Mouse (Mus musculus) liver, adult 2 months (tissue): Measurements from ENCODE around the gene Fam102b. TPM values are rescaled to one million over a fixed set of nuclear protein-coding genes. Genes with fewer than 3 reads are reported as not detected.

Source experiments
- DNase-seq: peaks from one replicate; pipeline ENCODE4 v3.0.0-alpha.2; 2011; ENCODE audit warnings: low read depth, low spot score; ENCODE audit errors: extremely low read depth
- H3K27ac ChIP-seq: fragments of 200-500 bp; replicated peaks from 2 replicates; pipeline ENCODE4 v1.5.1; 2012; ENCODE audit warnings: low read depth, mild to moderate bottlenecking, control low read depth, inconsistent platforms, low read length; ENCODE audit not compliant: insufficient read depth
- H3K27me3 ChIP-seq: fragments of 200-500 bp; 2 replicates; pipeline ENCODE4 v1.6.1; 2012; ENCODE audit warnings: mild to moderate bottlenecking, moderate library complexity, low read length, inconsistent platforms; ENCODE audit not compliant: control insufficient read depth, insufficient read depth
- H3K36me3 ChIP-seq: fragments of 200-500 bp; 2 replicates; pipeline ENCODE4 v1.6.1; 2012; ENCODE audit warnings: low read length, inconsistent platforms; ENCODE audit not compliant: control insufficient read depth, insufficient read depth
- H3K4me1 ChIP-seq: fragments of 200-500 bp; 2 replicates; pipeline ENCODE4 v1.6.1; 2011; ENCODE audit warnings: low read length; ENCODE audit not compliant: control insufficient read depth, insufficient read depth
- H3K4me3 ChIP-seq: fragments of 200-500 bp; 2 replicates; pipeline ENCODE4 v1.5.1; 2011; ENCODE audit warnings: low read depth, mild to moderate bottlenecking, control low read depth, low read length, moderate library complexity; ENCODE audit not compliant: insufficient read depth
- H3K79me2 ChIP-seq: fragments of 200-500 bp; 2 replicates; pipeline ENCODE4 v1.6.1; 2012; ENCODE audit warnings: inconsistent platforms, mild to moderate bottlenecking, low read length, moderate library complexity; ENCODE audit not compliant: control insufficient read depth, insufficient read depth
- H3K9ac ChIP-seq: fragments of 200-500 bp; 2 replicates; pipeline ENCODE4 v1.6.1; 2012; ENCODE audit warnings: low read depth, mild to moderate bottlenecking, control low read depth, inconsistent platforms, low read length
- CTCF ChIP-seq: fragments of 200-500 bp; IDR thresholded peaks from 2 replicates; pipeline ENCODE4 v1.5.1; 2011; ENCODE audit warnings: low read depth, low read length, control low read depth
- POLR2A ChIP-seq: fragments of 200-500 bp; IDR thresholded peaks from 2 replicates; pipeline ENCODE4 v1.6.1; 2011; ENCODE audit warnings: low read length, control low read depth; ENCODE audit not compliant: insufficient read depth; ENCODE audit errors: extremely low read depth
- WGBS: fragments of 180-500 bp; shearing (Covaris S2); methylation state at CpG from one replicate; pipeline ENCODE4 v1.1.7; 2018; 5-methylcytosine and 5-hydroxymethylcytosine counted together
- polyA plus RNA-seq: library from polyadenylated mRNA; depleted of rRNA; stranded (reverse); fragments of >200 nt; gene quantifications from 2 replicates; pipeline ENCODE4 v1.2.3, GENCODE M21; 2012
- total RNA-seq: library from RNA; depleted of rRNA; stranded (reverse); fragments of >200 nt; gene quantifications from 2 replicates; pipeline ENCODE4 v1.2.3, GENCODE M21; 2014

The Fam102b gene
- total and polyA plus RNA-seq, 2 experiments: 0.28 to 1.8 TPM

DNA sequence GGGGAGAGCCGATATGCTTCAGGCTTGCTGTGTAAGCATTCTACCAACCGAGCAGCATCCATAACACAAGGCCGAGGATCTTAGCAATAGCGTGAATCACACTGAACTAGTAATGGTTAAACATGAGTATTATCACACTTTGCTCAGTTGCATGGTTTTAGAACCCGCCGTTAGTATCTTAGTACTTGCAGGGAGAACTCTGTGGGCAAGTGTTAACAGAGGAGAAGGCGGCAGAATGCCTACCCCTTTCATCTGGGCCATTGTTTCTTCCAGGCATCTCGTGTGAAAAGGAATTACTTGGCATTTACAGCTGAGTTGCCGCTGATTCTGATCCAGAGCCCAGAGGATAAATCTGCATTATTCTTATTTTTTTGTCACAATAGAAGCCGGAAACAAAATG, 86.4 kb downstream of the Fam102b start:
- DNase-seq: no peak
- Histone ChIP-seq H3K9ac (no peak overlapping the region), H3K27me3 (peaks cover 5% of the 10 kb centered on the region), H3K4me1 (no peaks in the 10 kb centered on the region), H3K27ac (no peak overlapping the region), H3K79me2 (no peaks in the 10 kb centered on the region), H3K4me3 (no peak overlapping the region), H3K36me3 (no peaks in the 10 kb centered on the region)
- 86% methylated on average over 10 of the region's 10 CpGs for WGBS
- TF ChIP-seq CTCF (no peak), POLR2A (no peak)

DNA sequence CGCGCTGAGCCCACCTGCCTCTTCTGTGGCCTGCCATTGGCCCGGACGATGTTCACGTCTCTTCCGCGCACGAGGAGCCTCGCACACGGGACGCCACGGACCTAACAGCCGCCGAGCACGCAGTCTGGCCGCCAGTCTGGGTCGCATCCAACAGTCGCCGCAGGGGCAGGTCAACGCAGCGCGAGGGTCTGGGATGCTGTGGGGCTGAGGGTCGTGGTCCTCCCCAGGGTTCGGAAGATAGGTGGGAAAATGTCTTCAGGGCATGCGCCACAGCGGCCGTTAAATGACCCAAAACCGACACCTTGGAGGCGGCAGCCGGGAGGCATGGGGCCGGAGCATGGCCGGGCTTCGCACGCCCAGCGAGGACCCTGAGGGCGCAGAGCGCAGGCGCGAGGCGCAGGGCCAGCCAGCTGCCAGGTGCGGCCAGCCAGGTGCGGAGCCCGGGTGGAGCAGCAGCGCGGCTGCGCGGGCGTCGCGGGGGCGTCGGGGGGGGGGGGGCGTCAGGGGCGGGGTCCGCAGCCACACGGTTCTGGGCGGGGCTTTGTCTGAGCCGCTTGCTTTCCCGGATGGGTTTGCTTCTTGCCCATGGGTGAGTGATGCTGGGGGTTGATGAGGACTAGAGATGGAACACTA, 87.3 kb downstream of the Fam102b start, which contains the start of gene Gm9857:
Gm9857 (minus strand) TSS at position 445 of the 633 bp plus-strand sequence.
- no peak for TF ChIP-seq CTCF
- no peak for TF ChIP-seq POLR2A
- no peaks in the 10 kb centered on the region for H3K36me3 ChIP-seq
- no peak within 1 kb of the TSS; the same call in 1 of the 2 replicates for H3K4me3 ChIP-seq
- H3K27ac ChIP-seq: no peak within 1 kb of the TSS
- no peak for DNase-seq
- H3K27me3 ChIP-seq: peaks cover 5% of the 10 kb centered on the region
- no peaks in the 10 kb centered on the region for H3K79me2 ChIP-seq
- no peak within 1 kb of the TSS for H3K9ac ChIP-seq
- WGBS: 48% methylated on average over 55 of the region's 59 CpGs
- no peaks in the 10 kb centered on the region for H3K4me1 ChIP-seq

DNA sequence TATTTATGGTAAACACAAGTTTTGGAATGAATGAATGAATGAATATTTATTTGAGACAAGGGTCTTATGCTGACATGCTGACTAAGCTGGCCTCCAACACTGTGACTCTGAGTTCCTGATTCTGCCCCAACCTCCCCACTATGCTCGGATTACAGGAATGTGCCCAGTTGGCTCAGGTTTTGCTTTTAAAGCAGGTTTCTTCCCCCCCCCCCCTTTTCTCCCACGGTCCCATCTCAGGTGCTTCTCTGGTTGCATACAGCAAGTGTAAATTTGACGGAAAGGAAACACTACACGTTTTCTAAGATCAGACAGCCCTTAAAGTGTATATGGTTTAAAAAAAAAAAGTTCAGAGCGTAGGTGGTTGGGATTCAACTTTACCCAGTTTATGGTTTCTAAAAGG, 87.8 kb downstream of the Fam102b start, which contains the start of gene Henmt1:
Henmt1 (plus strand) TSS at position 301 of the 400 bp plus-strand sequence.
- 83% methylated on average over 5 of the region's 5 CpGs for WGBS
- no peaks in the 10 kb centered on the region for H3K79me2 ChIP-seq
- no peak for TF ChIP-seq POLR2A
- TF ChIP-seq CTCF: no peak
- no peaks in the 10 kb centered on the region for H3K4me1 ChIP-seq
- H3K4me3 ChIP-seq: no peak within 1 kb of the TSS; the same call in 1 of the 2 replicates
- no peak within 1 kb of the TSS for H3K27ac ChIP-seq
- no peak for DNase-seq
- no peak within 1 kb of the TSS for H3K9ac ChIP-seq
- no peaks in the 10 kb centered on the region for H3K36me3 ChIP-seq
- H3K27me3 ChIP-seq: peaks cover 5% of the 10 kb centered on the region

DNA sequence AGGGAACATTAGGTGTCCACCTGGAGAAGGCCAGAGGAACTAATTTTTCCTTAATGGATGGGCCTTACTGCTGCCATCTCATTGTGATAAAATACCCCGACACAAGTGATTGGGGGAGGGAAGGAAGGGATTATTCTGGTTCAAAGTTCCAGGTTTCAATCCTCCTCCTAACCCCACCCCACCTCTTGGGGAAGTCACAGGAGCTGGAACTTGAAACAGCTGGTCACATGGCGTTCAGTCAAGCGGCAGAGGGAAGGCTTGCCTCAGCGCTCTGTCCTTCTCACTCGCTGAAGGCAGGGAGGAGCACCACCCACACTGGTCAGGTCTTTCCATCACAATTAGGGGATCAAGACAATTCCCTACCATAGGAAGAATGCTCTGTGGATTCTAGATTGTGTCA, 88.7 kb downstream of the Fam102b start:
- no peak overlapping the region for H3K27ac ChIP-seq
- TF ChIP-seq POLR2A: no peak
- no peak for TF ChIP-seq CTCF
- DNase-seq: no peak
- peaks cover 5% of the 10 kb centered on the region for H3K27me3 ChIP-seq
- WGBS: 92% methylated on average over 5 of the region's 5 CpGs
- no peaks in the 10 kb centered on the region for H3K36me3 ChIP-seq
- H3K79me2 ChIP-seq: no peaks in the 10 kb centered on the region
- no peak overlapping the region for H3K9ac ChIP-seq
- H3K4me1 ChIP-seq: no peaks in the 10 kb centered on the region
- H3K4me3 ChIP-seq: no peak overlapping the region

DNA sequence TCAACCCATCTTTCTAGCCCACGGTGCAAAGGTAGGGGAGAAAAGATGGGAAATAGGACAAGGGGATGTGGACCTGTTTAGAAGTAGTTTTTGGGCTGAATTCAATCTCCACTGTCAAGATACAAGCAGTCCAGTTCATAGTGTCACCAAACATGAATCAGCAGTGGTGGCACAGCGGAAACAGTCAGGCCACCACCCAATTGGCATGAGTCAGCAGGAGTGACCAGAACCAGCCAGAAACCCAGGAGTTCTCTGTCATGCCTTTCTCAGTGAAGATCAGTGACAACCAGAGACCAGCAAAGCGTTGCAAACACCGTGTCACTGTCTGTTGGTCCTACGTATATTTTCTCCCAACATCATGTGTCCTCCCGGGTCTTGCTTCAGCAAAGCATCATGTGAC, 93.8 kb downstream of the Fam102b start:
- WGBS: 94% methylated on average over 6 of the region's 6 CpGs
- H3K4me3 ChIP-seq: no peak overlapping the region
- no peak for DNase-seq
- H3K36me3 ChIP-seq: no peaks in the 10 kb centered on the region
- no peak overlapping the region for H3K27ac ChIP-seq
- H3K9ac ChIP-seq: no peak overlapping the region
- H3K4me1 ChIP-seq: no peaks in the 10 kb centered on the region
- TF ChIP-seq POLR2A: no peak
- no peaks in the 10 kb centered on the region for H3K79me2 ChIP-seq
- H3K27me3 ChIP-seq: no peaks in the 10 kb centered on the region

DNA sequence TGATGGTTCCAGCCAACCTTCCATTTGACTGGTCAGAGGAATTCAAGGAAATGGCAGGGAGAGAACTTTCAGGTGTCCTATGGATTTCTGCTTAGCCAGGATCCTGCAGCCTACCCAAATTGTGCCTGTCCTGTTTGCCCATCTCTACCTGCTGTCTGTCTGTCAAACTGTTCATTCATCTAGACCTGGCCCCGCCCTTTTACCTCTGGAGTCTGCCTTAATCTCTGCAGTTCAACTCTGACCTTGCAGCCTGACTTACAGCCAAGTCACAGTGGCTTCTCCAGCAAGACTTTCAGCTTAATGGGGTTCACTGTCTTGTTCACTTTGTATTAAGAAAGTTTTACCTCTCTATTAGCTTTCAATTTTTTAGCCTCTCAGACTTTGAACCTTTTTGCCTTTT, 101.1 kb downstream of the Fam102b start:
- H3K79me2 ChIP-seq: no peaks in the 10 kb centered on the region
- no peaks in the 10 kb centered on the region for H3K27me3 ChIP-seq
- DNase-seq: no peak
- no peak overlapping the region for H3K9ac ChIP-seq
- WGBS: 88% methylated on average over 1 of the region's 1 CpGs
- no peak overlapping the region for H3K4me3 ChIP-seq
- TF ChIP-seq POLR2A (no peak), CTCF (no peak)
- H3K36me3 ChIP-seq: no peaks in the 10 kb centered on the region
- no peak overlapping the region for H3K27ac ChIP-seq
- H3K4me1 ChIP-seq: no peaks in the 10 kb centered on the region
